Mouse (Mus musculus) kidney, embryonic 15.5 days (tissue): ENCODE measurements around the gene Prpf18. TPM values are rescaled to one million over a fixed set of nuclear protein-coding genes. Genes with fewer than 3 reads are reported as not detected.
"Not testable (repeated sequence)": the region's sequence is repeated elsewhere in the genome, so short reads cannot be mapped to it uniquely, and the experiment has no call there.

Experiments
- ATAC-seq: fragments of 200-750 bp; cut with Nextera tagmentation; replicated peaks from 2 replicates; pipeline ENCODE4 v1.8.0; 2017; ENCODE audit warnings: moderate TSS enrichment; ENCODE audit not compliant: low FRiP score
- H3K27ac ChIP-seq: fragments of 300-500 bp; sonication (generic); 2 replicates; pipeline ENCODE4 v1.5.1; 2015; ENCODE audit warnings: mild to moderate bottlenecking, inconsistent platforms
- H3K27me3 ChIP-seq: fragments of 300-500 bp; sonication (generic); 2 replicates; pipeline ENCODE4 v1.6.1; 2015; ENCODE audit warnings: inconsistent platforms
- H3K36me3 ChIP-seq: fragments of 300-500 bp; sonication (generic); 2 replicates; pipeline ENCODE4 v1.6.1; 2015; ENCODE audit warnings: inconsistent platforms
- H3K4me1 ChIP-seq: fragments of 300-500 bp; sonication (generic); 2 replicates; pipeline ENCODE4 v1.6.1; 2015; ENCODE audit warnings: inconsistent platforms
- H3K4me2 ChIP-seq: fragments of 300-500 bp; sonication (generic); 2 replicates; pipeline ENCODE4 v1.6.1; 2015; ENCODE audit warnings: moderate library complexity, mild to moderate bottlenecking, inconsistent platforms
- H3K4me3 ChIP-seq: fragments of 300-500 bp; sonication (generic); replicated peaks from 2 replicates; pipeline ENCODE4 v1.5.1; 2015; ENCODE audit warnings: mild to moderate bottlenecking, inconsistent platforms
- H3K9ac ChIP-seq: fragments of 300-500 bp; sonication (generic); 2 replicates; pipeline ENCODE4 v1.6.1; 2015; ENCODE audit warnings: mild to moderate bottlenecking, inconsistent platforms
- H3K9me3 ChIP-seq: fragments of 300-500 bp; sonication (generic); replicated peaks from 2 replicates; pipeline ENCODE4 v1.6.1; 2016; ENCODE audit warnings: inconsistent platforms
- WGBS: fragments of 180-500 bp; shearing (Covaris S2); methylation state at CpG from one replicate; pipeline ENCODE4 v1.1.7; 2015; ENCODE audit warnings: mixed read lengths; 5-methylcytosine and 5-hydroxymethylcytosine counted together
- polyA plus RNA-seq: library from polyadenylated mRNA; unstranded; fragments of >200 nt; fragmentation: Nextera tagmentation; extraction: Ambion mirVana; gene quantifications from 2 replicates; pipeline ENCODE4 v1.2.1, GENCODE M21; 2015

The Prpf18 gene
- polyA plus RNA-seq, 1 experiment from 2014 or later: 38.2 TPM

- no peak for ATAC-seq
- no peaks in the 10 kb centered on the region for H3K4me1 ChIP-seq
- no peak overlapping the region for H3K4me3 ChIP-seq
- H3K27ac ChIP-seq: no peak overlapping the region
- H3K9me3 ChIP-seq: no peaks in the 10 kb centered on the region
- 91% methylated on average over 10 of the region's 10 CpGs for WGBS
- peaks cover 71% of the 10 kb centered on the region for H3K36me3 ChIP-seq
- H3K9ac ChIP-seq: no peak overlapping the region
- H3K4me2 ChIP-seq: no peak overlapping the region
- no peaks in the 10 kb centered on the region for H3K27me3 ChIP-seq
Observed at GRCm38 (mm10) chr2:4630197-4630835, 21.6 kb downstream of the Prpf18 start.

GRCm38 (mm10) chr2:4629470-4629869 is 22.4 kb downstream of the Prpf18 start:
- 88% methylated on average over 11 of the region's 11 CpGs for WGBS
- ATAC-seq: no peak
- no peak overlapping the region for H3K27ac ChIP-seq
- no peak overlapping the region for H3K4me3 ChIP-seq
- no peaks in the 10 kb centered on the region for H3K27me3 ChIP-seq
- peaks cover 68% of the 10 kb centered on the region for H3K36me3 ChIP-seq
- H3K4me1 ChIP-seq: no peaks in the 10 kb centered on the region
- no peaks in the 10 kb centered on the region for H3K9me3 ChIP-seq
- H3K9ac ChIP-seq: no peak overlapping the region
- H3K4me2 ChIP-seq: no peak overlapping the region

GRCm38 (mm10) chr2:4628920-4629319 is 23.0 kb downstream of the Prpf18 start:
- Histone ChIP-seq H3K4me1 (no peaks in the 10 kb centered on the region), H3K4me3 (no peak overlapping the region), H3K4me2 (no peak overlapping the region), H3K9me3 (no peaks in the 10 kb centered on the region), H3K27ac (no peak overlapping the region), H3K27me3 (no peaks in the 10 kb centered on the region), H3K9ac (no peak overlapping the region), H3K36me3 (peaks cover 68% of the 10 kb centered on the region)
- ATAC-seq: no peak
- 97% methylated on average over 2 of the region's 2 CpGs for WGBS

GRCm38 (mm10) chr2:4626911-4627310 is 25.0 kb downstream of the Prpf18 start:
- 85% methylated on average over 3 of the region's 3 CpGs for WGBS
- Histone ChIP-seq H3K4me2 (no peak overlapping the region), H3K9ac (no peak overlapping the region), H3K27me3 (no peaks in the 10 kb centered on the region), H3K4me1 (peaks cover under 1% of the 10 kb centered on the region; the same call in 1 of the 2 replicates), H3K4me3 (no peak overlapping the region), H3K27ac (no peak overlapping the region), H3K36me3 (peaks cover 66% of the 10 kb centered on the region), H3K9me3 (no peaks in the 10 kb centered on the region)
- no peak for ATAC-seq

GRCm38 (mm10) chr2:4621471-4621985 is 30.4 kb downstream of the Prpf18 start:
- peak; percentile 46; the same call in 1 of the 2 replicates for ATAC-seq
- 0 out of 2 replicates have a peak overlapping the region, but pooled peaks have one; percentile 3 for H3K4me2 ChIP-seq
- H3K27me3 ChIP-seq: no peaks in the 10 kb centered on the region
- 38% methylated on average over 3 of the region's 3 CpGs for WGBS
- H3K4me3 ChIP-seq: no peak overlapping the region
- H3K27ac ChIP-seq: peak overlapping the region; percentile 77
- H3K36me3 ChIP-seq: peaks cover 34% of the 10 kb centered on the region
- no peak overlapping the region for H3K9ac ChIP-seq
- no peaks in the 10 kb centered on the region for H3K9me3 ChIP-seq
- H3K4me1 ChIP-seq: peaks cover 21% of the 10 kb centered on the region

- no peak overlapping the region for H3K4me3 ChIP-seq
- H3K4me2 ChIP-seq: 0 out of 2 replicates have a peak overlapping the region, but pooled peaks have one; percentile 3
Observed at GRCm38 (mm10) chr2:4620640-4621401, 31.1 kb downstream of the Prpf18 start.

GRCm38 (mm10) chr2:4619893-4620593 is 31.9 kb downstream of the Prpf18 start:
- H3K9ac ChIP-seq: no peak overlapping the region
- WGBS: 51% methylated on average over 6 of the region's 6 CpGs
- H3K36me3 ChIP-seq: peaks cover 25% of the 10 kb centered on the region
- 0 out of 2 replicates have a peak, but pooled peaks have one; percentile 29 for ATAC-seq
- H3K27ac ChIP-seq: peak overlapping the region; percentile 77
- H3K4me2 ChIP-seq: no peak overlapping the region
- no peaks in the 10 kb centered on the region for H3K9me3 ChIP-seq
- no peak overlapping the region for H3K4me3 ChIP-seq
- H3K4me1 ChIP-seq: peaks cover 21% of the 10 kb centered on the region
- H3K27me3 ChIP-seq: no peaks in the 10 kb centered on the region

More at GRCm38 (mm10) chr2:4620640-4621401, 31.1 kb downstream of the Prpf18 start:
- ATAC-seq: peak; percentile 69; the same call in 1 of the 2 replicates
- H3K9me3 ChIP-seq: no peaks in the 10 kb centered on the region
- WGBS: 34% methylated on average over 12 of the region's 12 CpGs
- peaks cover 28% of the 10 kb centered on the region for H3K36me3 ChIP-seq
- peak overlapping the region; percentile 77 for H3K27ac ChIP-seq
- no peak overlapping the region for H3K9ac ChIP-seq
- peaks cover 21% of the 10 kb centered on the region for H3K4me1 ChIP-seq
- no peaks in the 10 kb centered on the region for H3K27me3 ChIP-seq

GRCm38 (mm10) chr2:4619126-4619525 is 32.8 kb downstream of the Prpf18 start:
- not testable (repeated sequence) for H3K4me2 ChIP-seq, H3K4me3 ChIP-seq, ATAC-seq, H3K27ac ChIP-seq, H3K27me3 ChIP-seq, H3K9me3 ChIP-seq, H3K9ac ChIP-seq
- H3K36me3 ChIP-seq: peaks cover 17% of the 10 kb centered on the region
- H3K4me1 ChIP-seq: peaks cover 21% of the 10 kb centered on the region

GRCm38 (mm10) chr2:4616995-4617394 is 34.9 kb downstream of the Prpf18 start:
- Histone ChIP-seq H3K9me3 (no peaks in the 10 kb centered on the region), H3K9ac (no peak overlapping the region), H3K4me1 (peaks cover 21% of the 10 kb centered on the region), H3K27me3 (no peaks in the 10 kb centered on the region), H3K4me2 (no peak overlapping the region), H3K4me3 (no peak overlapping the region), H3K36me3 (peaks cover 15% of the 10 kb centered on the region), H3K27ac (no peak overlapping the region)
- ATAC-seq: no peak
- 86% methylated on average over 4 of the region's 4 CpGs for WGBS

GRCm38 (mm10) chr2:4615014-4615546 is 36.8 kb downstream of the Prpf18 start:
- Histone ChIP-seq H3K4me2 (no peak overlapping the region), H3K4me3 (no peak overlapping the region), H3K4me1 (peaks cover 13% of the 10 kb centered on the region), H3K36me3 (peaks cover 34% of the 10 kb centered on the region), H3K9me3 (no peaks in the 10 kb centered on the region), H3K27ac (0 out of 2 replicates have a peak overlapping the region, but pooled peaks have one; percentile 48), H3K9ac (no peak overlapping the region), H3K27me3 (no peaks in the 10 kb centered on the region)
- no peak for ATAC-seq
- 88% methylated on average over 2 of the region's 2 CpGs for WGBS

- H3K9ac ChIP-seq, H3K4me3 ChIP-seq, H3K4me2 ChIP-seq, H3K9me3 ChIP-seq, H3K27me3 ChIP-seq, H3K27ac ChIP-seq: not testable (repeated sequence)
- ATAC-seq: 0 out of 2 replicates have a peak, but pooled peaks have one; percentile 44
- peaks cover 15% of the 10 kb centered on the region; the same call in 1 of the 2 replicates for H3K4me1 ChIP-seq
- peaks cover 41% of the 10 kb centered on the region for H3K36me3 ChIP-seq
- 34% methylated on average over 6 of the region's 6 CpGs for WGBS
Observed at GRCm38 (mm10) chr2:4614276-4614929, 37.5 kb downstream of the Prpf18 start.
